Mouse (Mus musculus) ES-CJ7 (cell line): Measurements from ENCODE around the gene Btbd35f28.
"Not testable (repeated sequence)": the region's sequence is repeated elsewhere in the genome, so short reads cannot be mapped to it uniquely, and the experiment has no call there.

ENCODE experiments used
- DNase-seq: peaks from one replicate; pipeline ENCODE4 v3.0.0; 2011; ENCODE audit warnings: low read depth, low spot score

Btbd35f28 gene

DNA sequence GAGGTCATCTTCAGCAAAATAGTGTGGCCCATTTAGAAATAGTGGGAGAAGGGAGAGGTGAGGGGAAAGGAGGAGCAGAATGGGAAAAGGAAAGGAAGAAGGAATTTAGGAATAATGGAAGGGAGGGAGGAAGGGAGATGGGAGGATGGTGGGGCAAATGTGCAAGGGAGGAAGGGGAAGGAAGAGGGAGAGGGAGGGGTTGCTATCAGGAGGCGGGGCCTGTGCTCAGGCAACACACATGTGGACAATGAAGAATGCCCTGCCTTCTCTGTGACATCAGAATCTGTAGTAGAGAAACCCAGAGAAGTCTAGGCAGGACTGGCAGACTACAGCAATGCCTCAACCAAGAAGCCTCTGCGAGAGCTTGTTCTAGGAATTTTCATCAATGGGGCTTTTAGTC is at the start of gene Btbd35f28:
Gene Btbd35f28 (plus strand): TSS at position 301 of the 400 bp plus-strand sequence.
- not testable (repeated sequence) for DNase-seq
